Mouse (Mus musculus) C2C12 (cell line): ENCODE data around the gene Immp2l.

Experiments used
- CEBPB ChIP-seq: IDR thresholded peaks from one replicate; pipeline ENCODE4 v1.6.1; 2011; ENCODE audit warnings: low read depth, mild to moderate bottlenecking, control low read depth, moderate library complexity
- CTCF ChIP-seq: IDR thresholded peaks from one replicate; pipeline ENCODE4 v1.5.1; 2011; ENCODE audit not compliant: control insufficient read depth, insufficient read depth, insufficient read length
- FOSL1 ChIP-seq: IDR thresholded peaks from one replicate; pipeline ENCODE4 v1.8.0; 2011; ENCODE audit warnings: mild to moderate bottlenecking, low read length; ENCODE audit not compliant: poor library complexity, insufficient read depth, severe bottlenecking
- MAX ChIP-seq: IDR thresholded peaks from one replicate; pipeline ENCODE4 v1.6.1; 2011; ENCODE audit warnings: mild to moderate bottlenecking, control low read depth
- MYOG ChIP-seq: IDR thresholded peaks from one replicate; pipeline ENCODE4 v1.6.1; 2011; ENCODE audit not compliant: control insufficient read depth, insufficient read length; ENCODE audit errors: extremely low read depth
- USF1 ChIP-seq: IDR thresholded peaks from one replicate; pipeline ENCODE4 v1.6.1; 2011; ENCODE audit warnings: low read depth, mild to moderate bottlenecking, control low read depth, moderate library complexity

GRCm38 (mm10) chr12:41483091-41483592, 459.3 kb downstream of the Immp2l start:
- no peak for TF ChIP-seq USF1
- no peak for TF ChIP-seq CTCF
- no peak for TF ChIP-seq MYOG
- TF ChIP-seq MAX = no peak
- TF ChIP-seq CEBPB = no peak
- no peak for TF ChIP-seq FOSL1
